Mouse (Mus musculus) heart, embryonic 16.5 days (tissue): ENCODE data around the gene Nt5c. TPM values are rescaled to one million over a fixed set of nuclear protein-coding genes. Genes with fewer than 3 reads are reported as not detected.
A peak's percentile ranks its signal among the peaks of the same experiment; 100 is the strongest.

ENCODE experiments used
- ATAC-seq: fragments of 200-750 bp; cut with Nextera tagmentation; replicated peaks from 2 replicates; pipeline ENCODE4 v1.8.0; 2017; ENCODE audit warnings: moderate number of reproducible peaks; ENCODE audit not compliant: insufficient read depth, low FRiP score; ENCODE audit errors: extremely low read depth
- H3K27ac ChIP-seq: fragments of 300-500 bp; sonication (generic); 2 replicates; pipeline ENCODE4 v1.5.1; 2014; ENCODE audit warnings: mild to moderate bottlenecking, low read length, control low read depth, moderate library complexity
- H3K27me3 ChIP-seq: fragments of 300-500 bp; sonication (generic); 2 replicates; pipeline ENCODE4 v1.6.1; 2014; ENCODE audit warnings: low read length, mixed read lengths; ENCODE audit not compliant: control insufficient read depth, insufficient read depth
- H3K36me3 ChIP-seq: fragments of 300-500 bp; sonication (generic); 2 replicates; pipeline ENCODE4 v1.6.1; 2014; ENCODE audit not compliant: control insufficient read depth, insufficient read depth
- H3K4me1 ChIP-seq: fragments of 300-500 bp; sonication (generic); 2 replicates; pipeline ENCODE4 v1.6.1; 2014; ENCODE audit warnings: low read length, mixed read lengths; ENCODE audit not compliant: control insufficient read depth, insufficient read depth
- H3K4me2 ChIP-seq: fragments of 300-500 bp; sonication (generic); 2 replicates; pipeline ENCODE4 v1.6.1; 2014; ENCODE audit warnings: low read depth, mild to moderate bottlenecking, control low read depth, low read length
- H3K4me3 ChIP-seq: fragments of 300-500 bp; sonication (generic); 2 replicates; pipeline ENCODE4 v1.5.1; 2014; ENCODE audit warnings: mild to moderate bottlenecking, control low read depth, low read length
- H3K9ac ChIP-seq: fragments of 300-500 bp; sonication (generic); 2 replicates; pipeline ENCODE4 v1.6.1; 2014; ENCODE audit warnings: low read length, control low read depth
- H3K9me3 ChIP-seq: fragments of 300-500 bp; sonication (generic); replicated peaks from 2 replicates; pipeline ENCODE4 v1.6.1; 2016; ENCODE audit warnings: low read length; ENCODE audit not compliant: control insufficient read depth
- WGBS: fragments of 180-500 bp; shearing (Covaris S2); extraction: QIAGEN DNeasy Blood & Tissue Kit; methylation state at CpG from one replicate; pipeline ENCODE4 v1.1.7; 2014; 5-methylcytosine and 5-hydroxymethylcytosine counted together
- polyA plus RNA-seq: library from polyadenylated mRNA; unstranded; fragments of >200 nt; fragmentation: Nextera tagmentation; extraction: Ambion mirVana; gene quantifications from 2 replicates; pipeline ENCODE4 v1.2.1, GENCODE M21; 2015

Nt5c gene
- polyA plus RNA-seq, 1 experiment from 2014 or later, result 64.9 TPM

DNA sequence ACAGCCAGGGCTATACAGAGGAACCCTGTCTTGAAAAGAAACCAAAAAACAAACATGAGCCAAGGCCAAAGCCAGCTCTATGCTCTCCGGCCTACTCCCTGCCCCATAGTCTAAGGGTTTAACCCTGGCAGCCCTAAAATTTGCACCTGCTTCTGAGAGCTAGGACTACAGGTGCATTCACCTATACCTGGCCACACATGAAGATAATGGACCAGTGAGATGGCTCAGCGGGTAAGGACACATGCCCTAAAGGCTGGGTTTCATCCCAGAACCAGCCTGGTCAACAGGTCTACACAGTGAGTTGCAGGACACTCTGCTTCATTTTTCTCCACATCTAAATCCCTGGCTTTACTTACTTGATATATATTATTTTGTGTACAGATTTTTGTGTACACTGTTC is 30.6 kb upstream of the Nt5c start:
- Histone ChIP-seq H3K4me3 (no peak overlapping the region), H3K9me3 (no peaks in the 10 kb centered on the region), H3K4me1 (peaks cover 14% of the 10 kb centered on the region), H3K4me2 (no peak overlapping the region), H3K27ac (no peak overlapping the region), H3K27me3 (no peaks in the 10 kb centered on the region), H3K9ac (no peak overlapping the region), H3K36me3 (peaks cover 30% of the 10 kb centered on the region)
- ATAC-seq, result no peak
- 89% methylated on average over 2 of the region's 2 CpGs for WGBS

DNA sequence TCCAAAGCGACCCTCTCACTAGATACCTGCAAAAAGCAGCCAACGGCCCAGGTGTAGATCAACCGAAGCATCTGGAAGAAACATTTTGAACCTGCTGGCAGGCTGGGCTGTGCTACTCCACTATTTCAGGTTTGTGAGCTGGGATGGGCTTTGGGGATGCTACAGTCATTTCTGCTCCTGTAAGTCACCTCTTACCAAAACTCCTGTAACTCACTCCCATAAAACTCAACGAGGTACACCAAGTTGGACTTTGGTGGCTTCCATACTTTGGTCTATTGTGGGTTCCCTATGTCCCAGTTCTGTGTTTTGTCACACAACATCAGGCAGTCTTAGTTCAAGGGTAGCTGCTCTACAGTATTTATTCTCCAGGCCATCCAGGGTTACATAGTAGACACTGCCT is 29.4 kb upstream of the Nt5c start:
- H3K27me3 ChIP-seq, result no peaks in the 10 kb centered on the region
- H3K36me3 ChIP-seq, result peaks cover 21% of the 10 kb centered on the region
- ATAC-seq, result no peak
- H3K9ac ChIP-seq, result no peak overlapping the region
- peaks cover 17% of the 10 kb centered on the region for H3K4me1 ChIP-seq
- peak overlapping the region; percentile 91 for H3K27ac ChIP-seq
- H3K4me3 ChIP-seq, result no peak overlapping the region
- H3K9me3 ChIP-seq, result no peaks in the 10 kb centered on the region
- H3K4me2 ChIP-seq, result no peak overlapping the region
- WGBS, result 81% methylated on average over 4 of the region's 4 CpGs

DNA sequence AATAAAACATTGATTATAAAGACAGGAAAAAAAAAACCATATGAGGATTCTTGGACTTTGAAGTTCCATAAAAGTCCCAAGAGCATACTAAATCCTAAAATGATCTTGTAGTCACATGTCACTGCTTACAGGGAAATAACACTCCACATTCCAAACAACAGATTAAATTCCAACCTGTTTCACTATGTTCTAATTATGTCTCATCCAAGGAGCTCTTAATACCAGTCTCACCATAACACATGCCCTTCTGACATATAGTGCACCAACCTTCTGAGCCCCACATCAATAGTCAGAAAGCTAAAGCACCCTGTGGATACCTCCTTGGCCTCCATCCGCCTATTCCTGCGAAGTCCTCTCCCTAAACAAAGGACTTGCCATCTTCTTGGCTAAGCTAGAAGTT is 28.6 kb upstream of the Nt5c start:
- peak; percentile 81 for ATAC-seq
- no peak overlapping the region for H3K4me2 ChIP-seq
- H3K9ac ChIP-seq, result peak overlapping the region; percentile 52; the same call in 1 of the 2 replicates

DNA sequence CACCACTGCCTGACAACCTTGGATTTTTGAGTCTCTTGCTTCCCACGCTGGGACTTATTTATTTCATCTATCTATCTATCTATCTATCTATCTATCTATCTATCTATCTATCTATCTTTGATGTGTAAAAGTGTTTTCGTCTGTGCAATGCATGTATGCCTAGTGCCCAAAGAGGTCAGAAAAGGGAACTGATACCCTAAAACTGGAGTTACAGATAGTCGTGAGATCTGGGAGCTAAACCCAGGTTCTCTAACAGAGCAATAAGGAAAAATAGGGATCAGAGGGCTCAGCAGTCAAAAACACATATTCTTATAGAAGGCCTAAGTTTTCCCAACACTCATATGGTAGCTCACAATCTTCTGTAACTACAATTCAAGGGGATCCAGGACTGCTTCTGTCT is 27.9 kb upstream of the Nt5c start:
- Histone ChIP-seq H3K36me3 (peaks cover 10% of the 10 kb centered on the region; the same call in 1 of the 2 replicates), H3K4me1 (peaks cover 19% of the 10 kb centered on the region), H3K9ac (no peak overlapping the region), H3K4me2 (no peak overlapping the region), H3K27ac (peak overlapping the region; percentile 77), H3K27me3 (no peaks in the 10 kb centered on the region), H3K4me3 (no peak overlapping the region), H3K9me3 (no peaks in the 10 kb centered on the region)
- no peak for ATAC-seq
- WGBS, result 79% methylated on average over 3 of the region's 3 CpGs

More for the DNA sequence above, 28.6 kb upstream of the Nt5c start:
- H3K36me3 ChIP-seq, result peaks cover 12% of the 10 kb centered on the region; the same call in 1 of the 2 replicates
- 68% methylated on average over 2 of the region's 2 CpGs for WGBS
- no peaks in the 10 kb centered on the region for H3K9me3 ChIP-seq
- no peaks in the 10 kb centered on the region for H3K27me3 ChIP-seq
- H3K4me1 ChIP-seq, result peaks cover 17% of the 10 kb centered on the region
- H3K4me3 ChIP-seq, result no peak overlapping the region
- peak overlapping the region; percentile 91 for H3K27ac ChIP-seq

DNA sequence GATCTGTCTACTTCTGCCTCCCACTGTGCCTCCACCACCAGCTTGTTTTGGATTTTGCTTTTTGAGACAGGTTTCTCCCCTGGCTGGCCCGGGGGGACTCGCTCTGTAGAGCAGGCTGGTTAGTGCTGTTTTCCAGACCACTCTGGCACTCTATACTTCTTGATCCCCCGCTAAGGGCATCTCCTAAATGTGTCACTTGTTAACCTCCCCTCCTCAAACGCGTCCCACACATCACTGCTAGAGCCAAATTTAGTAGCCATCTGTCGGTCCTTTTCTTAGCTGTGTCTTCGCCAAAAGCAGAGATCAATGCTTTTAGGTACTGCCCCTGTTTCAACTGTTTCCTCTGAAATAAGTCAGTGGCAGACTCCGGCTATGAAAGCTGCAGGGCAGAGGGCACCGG is 27.0 kb upstream of the Nt5c start:
- Histone ChIP-seq H3K36me3 (peaks cover 3% of the 10 kb centered on the region; the same call in 1 of the 2 replicates), H3K4me2 (no peak overlapping the region), H3K9ac (peak overlapping the region; percentile 48), H3K9me3 (no peaks in the 10 kb centered on the region), H3K4me1 (peaks cover 19% of the 10 kb centered on the region), H3K27ac (peak overlapping the region; percentile 56), H3K27me3 (no peaks in the 10 kb centered on the region), H3K4me3 (no peak overlapping the region)
- WGBS, result 50% methylated on average over 9 of the region's 9 CpGs
- ATAC-seq, result no peak

DNA sequence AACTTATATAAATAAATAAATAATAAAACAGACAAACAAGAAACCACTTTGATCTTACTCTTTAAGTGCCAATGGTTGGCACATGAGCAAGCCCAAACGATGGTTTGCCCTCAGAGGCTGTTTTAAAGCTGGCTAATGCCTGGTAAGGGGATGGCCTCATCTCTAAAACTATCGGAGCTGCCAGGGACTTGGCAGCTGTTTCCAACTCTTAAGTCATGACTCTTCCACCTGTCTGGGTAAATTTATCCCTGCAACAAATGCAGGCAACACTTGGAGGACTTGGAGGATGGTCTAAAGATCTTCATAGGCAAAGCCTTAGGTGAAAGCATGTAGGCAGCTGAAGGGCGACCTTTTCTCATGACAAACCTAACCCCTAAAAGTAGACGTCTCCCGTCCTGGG is 25.3 kb upstream of the Nt5c start:
- no peak for ATAC-seq
- 72% methylated on average over 5 of the region's 5 CpGs for WGBS
- Histone ChIP-seq H3K27me3 (no peaks in the 10 kb centered on the region), H3K9me3 (no peaks in the 10 kb centered on the region), H3K4me3 (no peak overlapping the region), H3K27ac (no peak overlapping the region), H3K36me3 (no peaks in the 10 kb centered on the region), H3K4me1 (peaks cover 30% of the 10 kb centered on the region), H3K9ac (no peak overlapping the region), H3K4me2 (no peak overlapping the region)

DNA sequence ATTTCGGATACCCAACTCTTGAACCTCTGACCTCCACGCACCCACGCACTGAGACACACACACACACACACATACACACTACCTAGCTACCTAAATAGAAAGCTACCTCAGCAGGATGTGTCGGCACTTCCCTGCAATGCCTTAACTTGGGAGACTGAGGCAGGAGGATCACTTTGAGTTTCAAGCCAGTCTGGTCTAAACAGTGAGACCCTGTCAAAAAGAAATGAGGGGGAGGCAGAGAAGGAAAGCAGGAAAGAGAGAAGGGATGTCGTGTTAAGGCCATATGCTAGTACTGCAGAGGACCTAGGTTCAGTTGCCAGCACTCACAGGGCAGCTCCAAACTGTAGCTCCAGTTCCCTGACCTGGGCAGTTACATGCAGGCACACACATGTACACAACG is 23.4 kb upstream of the Nt5c start:
- no peaks in the 10 kb centered on the region for H3K27me3 ChIP-seq
- WGBS, result 66% methylated on average over 6 of the region's 6 CpGs
- H3K27ac ChIP-seq, result 0 out of 2 replicates have a peak overlapping the region, but pooled peaks have one; percentile 14
- no peak overlapping the region for H3K9ac ChIP-seq
- no peak overlapping the region for H3K4me2 ChIP-seq
- peaks cover 42% of the 10 kb centered on the region for H3K4me1 ChIP-seq
- no peak for ATAC-seq
- H3K4me3 ChIP-seq, result no peak overlapping the region
- H3K36me3 ChIP-seq, result no peaks in the 10 kb centered on the region
- H3K9me3 ChIP-seq, result no peaks in the 10 kb centered on the region

DNA sequence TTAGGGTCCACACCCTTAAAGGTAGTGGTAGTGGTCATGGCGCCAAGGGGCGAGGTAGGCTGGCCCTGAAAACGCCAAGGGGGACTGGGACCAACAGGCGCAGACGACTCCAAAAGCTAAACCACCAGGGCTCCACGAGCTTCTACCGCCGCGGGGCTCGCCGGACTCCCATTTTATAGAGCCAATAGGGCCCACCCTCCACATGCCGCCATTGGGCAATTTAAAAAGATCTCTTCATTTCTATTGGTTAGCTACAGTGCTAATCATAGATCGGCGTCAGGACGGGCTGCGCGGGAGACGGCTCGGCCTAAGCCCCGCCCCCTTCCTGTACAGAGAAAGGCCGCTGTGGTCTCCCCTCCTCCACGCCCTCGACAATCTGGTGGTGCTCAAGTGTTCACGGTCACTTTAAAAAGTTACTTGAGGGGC is 22.6 kb upstream of the Nt5c start, which contains the start of gene Jpt1:
Jpt1 (minus strand) TSS at position 150 of the 426 bp plus-strand sequence.
- Histone ChIP-seq H3K4me2 (peak within 1 kb of the TSS; percentile 94), H3K9ac (peak within 1 kb of the TSS; percentile 98), H3K27ac (peak within 1 kb of the TSS; percentile 90), H3K4me1 (peaks cover 43% of the 10 kb centered on the region), H3K9me3 (no peaks in the 10 kb centered on the region), H3K36me3 (no peaks in the 10 kb centered on the region), H3K4me3 (peak within 1 kb of the TSS; percentile 93), H3K27me3 (no peaks in the 10 kb centered on the region)
- peak; percentile 97 for ATAC-seq
- 0% methylated on average over 24 of the region's 24 CpGs for WGBS

DNA sequence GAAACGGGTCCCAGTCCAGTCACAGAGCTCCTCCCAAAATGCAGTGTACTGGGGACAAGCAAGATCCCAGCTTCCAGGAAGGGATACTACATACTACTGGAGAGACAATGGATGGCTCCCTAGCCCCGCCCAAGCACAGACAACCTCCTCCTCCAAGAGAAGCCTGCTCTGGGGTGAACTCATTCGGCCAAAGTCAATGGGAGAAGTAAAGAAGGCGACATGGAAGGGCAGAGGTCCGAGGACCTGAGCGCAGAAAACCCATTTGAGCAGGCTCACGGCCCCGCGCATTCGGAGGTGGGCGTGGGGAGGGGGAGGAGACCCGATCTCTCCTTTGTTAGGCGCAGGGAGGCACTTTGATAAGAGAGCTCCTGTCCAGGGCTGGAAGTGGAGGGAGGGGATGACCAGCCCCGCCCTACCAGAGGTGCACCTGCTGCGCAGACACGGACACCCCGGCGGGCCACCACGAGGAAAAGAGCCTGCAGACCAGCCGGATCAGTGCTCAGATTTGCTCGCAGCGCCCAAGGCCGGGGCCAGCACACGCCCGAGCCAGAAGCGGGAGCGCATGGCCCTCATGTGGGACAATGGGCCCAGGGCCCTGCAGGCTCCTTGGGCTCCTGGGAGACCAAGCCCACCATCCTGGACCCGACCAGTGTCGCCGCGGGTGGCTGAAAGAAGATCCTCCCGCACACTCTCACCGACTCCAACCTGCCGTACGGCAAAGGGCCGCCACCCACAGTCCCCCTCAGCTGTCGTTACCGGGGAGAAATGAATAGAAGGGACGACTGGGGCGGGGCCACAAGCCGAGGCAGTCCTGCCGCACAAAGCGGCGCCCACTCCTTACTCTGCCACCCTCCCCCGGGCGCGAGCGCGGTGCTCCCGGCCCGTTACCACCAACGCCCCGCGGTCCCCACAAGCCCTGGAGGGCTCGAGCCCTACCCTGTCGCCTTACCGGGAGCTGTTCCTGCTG is 21.9 kb upstream of the Nt5c start:
- peaks cover 45% of the 10 kb centered on the region for H3K4me1 ChIP-seq
- H3K36me3 ChIP-seq, result no peaks in the 10 kb centered on the region
- peak overlapping the region; percentile 98 for H3K9ac ChIP-seq
- peak overlapping the region; percentile 93 for H3K4me3 ChIP-seq
- H3K27me3 ChIP-seq, result no peaks in the 10 kb centered on the region
- WGBS, result under 1% methylated on average over 57 of the region's 57 CpGs
- H3K9me3 ChIP-seq, result no peaks in the 10 kb centered on the region
- H3K27ac ChIP-seq, result peak overlapping the region; percentile 90
- H3K4me2 ChIP-seq, result peak overlapping the region; percentile 94
- ATAC-seq, result peak; percentile 50
